In the genomic region with DNA sequence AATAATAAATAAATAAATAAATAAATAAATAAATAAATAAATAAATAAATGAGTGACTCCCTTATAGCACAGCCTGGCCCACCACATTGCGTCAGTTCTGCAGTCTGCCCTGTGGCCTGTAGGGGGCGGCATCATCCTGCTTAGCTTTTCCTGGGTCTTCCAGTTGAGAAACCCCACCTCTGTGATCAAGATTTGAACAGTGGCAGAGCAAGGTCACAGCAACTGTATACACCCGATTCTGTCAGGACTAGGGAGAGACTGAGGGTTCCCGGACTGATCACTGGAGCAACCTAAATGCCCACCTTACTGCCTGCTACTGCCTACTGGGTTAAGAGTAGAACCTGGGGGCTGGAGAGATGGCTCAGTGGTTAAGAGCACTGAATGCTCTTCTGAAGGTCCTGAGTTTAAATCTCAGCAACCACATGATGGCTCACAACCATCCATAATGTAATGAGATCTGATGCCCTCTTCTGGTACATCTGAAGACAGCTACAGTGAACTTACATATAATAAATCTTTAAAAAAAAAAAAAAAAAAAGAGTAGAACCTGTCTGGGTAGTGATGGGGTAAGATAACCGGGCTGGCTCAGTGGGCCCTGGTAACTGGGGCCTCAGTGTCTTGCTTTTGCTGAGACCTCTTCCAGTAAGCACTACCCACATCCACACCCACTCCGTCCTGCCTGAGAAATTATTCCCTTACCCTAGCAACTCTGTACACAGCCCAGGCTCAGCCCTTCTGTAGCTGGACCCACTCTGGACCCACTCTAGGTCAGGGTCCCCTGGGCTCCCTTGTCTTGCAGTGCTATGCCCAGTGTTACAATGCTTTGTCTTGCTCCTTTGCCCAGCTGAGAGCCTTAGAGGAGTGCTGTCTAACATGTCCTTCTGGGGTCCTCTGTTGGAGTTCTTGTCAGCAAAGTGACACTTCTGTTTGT, we compare ENCODE assay signal across 9 mouse cellular contexts. TPM values are rescaled to one million over a fixed set of nuclear protein-coding genes. Genes with fewer than 3 reads are reported as not detected.
DNase-seq lines count a peak whose midpoint lies in the region; ATAC-seq and TF ChIP-seq lines count a peak whose summit lies in the region.
"Had no signal": no experiment of that assay in that cellular context is flagged by ENCODE, and none has a peak within 500 bp of the region (broad histone marks: within the 10 kb centered on the region; RNA-seq: fewer than 3 reads in every experiment).

No protein-coding gene starts in this region.

- TF ChIP-seq POLR2A in testis, adult 2 months (IDR thresholded peaks at IDR 0.05; ENCODE audit: control insufficient read depth, low read depth, low read length): no peak

- H3K9ac ChIP-seq in heart, embryonic 15.5 days: no peak overlapping the region
- H3K9ac ChIP-seq in liver, embryonic 12.5 days: no peak overlapping the region
- H3K9ac ChIP-seq in neural tube, embryonic 14.5 days (replicated peaks; ENCODE audit: low read depth, low read length): no peak overlapping the region
- H3K9ac ChIP-seq: heart, embryonic 13.5 days had no signal

- 39% methylated on average over 6 of the region's 6 CpGs for WGBS in embryonic facial prominence, embryonic 10.5 days
- 40% methylated on average over 6 of the region's 6 CpGs for WGBS in heart, embryonic 15.5 days
- WGBS in liver, embryonic 12.5 days (ENCODE audit: insufficient replicate concordance): 28% methylated on average over 6 of the region's 6 CpGs
- 40% methylated on average over 6 of the region's 6 CpGs for WGBS in neural tube, embryonic 14.5 days

- H3K36me3 ChIP-seq in embryonic facial prominence, embryonic 10.5 days (replicated peaks): no peaks in the 10 kb centered on the region
- H3K36me3 ChIP-seq in heart, embryonic 15.5 days: no peaks in the 10 kb centered on the region
- H3K36me3 ChIP-seq in liver, embryonic 12.5 days: no peaks in the 10 kb centered on the region
- no peaks in the 10 kb centered on the region for H3K36me3 ChIP-seq in neural tube, embryonic 14.5 days (ENCODE audit: control insufficient read depth, insufficient read depth, low read length)
- no peaks in the 10 kb centered on the region for H3K36me3 ChIP-seq in testis, adult 2 months (ENCODE audit: control insufficient read depth, insufficient read depth, low read length)
- H3K36me3 ChIP-seq: heart, embryonic 13.5 days had no signal

- H3K4me2 ChIP-seq in heart, embryonic 15.5 days: no peak overlapping the region
- H3K4me2 ChIP-seq in liver, embryonic 12.5 days: no peak overlapping the region
- no peak overlapping the region for H3K4me2 ChIP-seq in neural tube, embryonic 14.5 days (ENCODE audit: low read depth, low read length)
- H3K4me2 ChIP-seq: heart, embryonic 13.5 days had no signal

- H3K4me3 ChIP-seq in embryonic facial prominence, embryonic 10.5 days: no peak overlapping the region
- no peak overlapping the region for H3K4me3 ChIP-seq in heart, embryonic 15.5 days
- H3K4me3 ChIP-seq in liver, embryonic 12.5 days: no peak overlapping the region
- H3K4me3 ChIP-seq in neural tube, embryonic 14.5 days (ENCODE audit: low read depth, low read length): no peak overlapping the region
- H3K4me3 ChIP-seq in testis, adult 2 months (ENCODE audit: control insufficient read depth, low read depth, low read length): no peak overlapping the region
- H3K4me3 ChIP-seq: heart, embryonic 13.5 days had no signal

- H3K9me3 ChIP-seq in embryonic facial prominence, embryonic 10.5 days: no peaks in the 10 kb centered on the region
- H3K9me3 ChIP-seq in heart, embryonic 15.5 days (replicated peaks): no peaks in the 10 kb centered on the region
- H3K9me3 ChIP-seq in liver, embryonic 12.5 days (replicated peaks): no peaks in the 10 kb centered on the region
- no peaks in the 10 kb centered on the region for H3K9me3 ChIP-seq in neural tube, embryonic 14.5 days (ENCODE audit: control insufficient read depth, low read length)
- H3K9me3 ChIP-seq: heart, embryonic 13.5 days had no signal

- peak; percentile 43; the same call in 1 of the 2 replicates for ATAC-seq in heart, embryonic 15.5 days (replicated peaks; ENCODE audit: insufficient number of reproducible peaks, insufficient read depth, low FRiP score, low read depth)
- peak; percentile 59 for ATAC-seq in liver, embryonic 12.5 days
- peak; percentile 61; the same call in 1 of the 2 replicates for ATAC-seq in neural tube, embryonic 14.5 days (ENCODE audit: low read depth)

- peak; percentile 82; the same call in 1 of the 2 replicates for TF ChIP-seq CTCF in testis, adult 2 months (IDR thresholded peaks at IDR 0.05; ENCODE audit: control insufficient read depth, insufficient read depth, insufficient replicate concordance, low read depth, low read length)

- no peaks in the 10 kb centered on the region for H3K4me1 ChIP-seq in embryonic facial prominence, embryonic 10.5 days
- no peaks in the 10 kb centered on the region for H3K4me1 ChIP-seq in heart, embryonic 15.5 days (replicated peaks)
- H3K4me1 ChIP-seq in liver, embryonic 12.5 days: peaks cover 2% of the 10 kb centered on the region; the same call in 1 of the 2 replicates
- H3K4me1 ChIP-seq in neural tube, embryonic 14.5 days (ENCODE audit: control insufficient read depth, insufficient read depth, low read length): no peaks in the 10 kb centered on the region
- no peaks in the 10 kb centered on the region for H3K4me1 ChIP-seq in testis, adult 2 months (ENCODE audit: control insufficient read depth, insufficient read depth, low read length)
- H3K4me1 ChIP-seq: heart, embryonic 13.5 days had no signal

- no peak overlapping the region for H3K27ac ChIP-seq in embryonic facial prominence, embryonic 10.5 days (replicated peaks)
- H3K27ac ChIP-seq in heart, embryonic 15.5 days: no peak overlapping the region
- no peak overlapping the region for H3K27ac ChIP-seq in liver, embryonic 12.5 days
- no peak overlapping the region for H3K27ac ChIP-seq in neural tube, embryonic 14.5 days (ENCODE audit: low read depth, low read length)
- no peak overlapping the region for H3K27ac ChIP-seq in testis, adult 2 months (ENCODE audit: control insufficient read depth, insufficient read depth, low read depth, low read length)
- H3K27ac ChIP-seq: heart, embryonic 13.5 days had no signal

- 0 out of 2 replicates have a peak, but pooled peaks cover 3% of the 10 kb centered on the region for H3K27me3 ChIP-seq in embryonic facial prominence, embryonic 10.5 days (replicated peaks; ENCODE audit: low read depth, poor library complexity, severe bottlenecking)
- H3K27me3 ChIP-seq in heart, embryonic 15.5 days: no peaks in the 10 kb centered on the region
- no peaks in the 10 kb centered on the region for H3K27me3 ChIP-seq in liver, embryonic 12.5 days (replicated peaks)
- no peaks in the 10 kb centered on the region for H3K27me3 ChIP-seq in neural tube, embryonic 14.5 days (ENCODE audit: control insufficient read depth, insufficient read depth, low read length)
- no peaks in the 10 kb centered on the region for H3K27me3 ChIP-seq in testis, adult 2 months (ENCODE audit: control insufficient read depth, insufficient read depth, low read length)
- H3K27me3 ChIP-seq: heart, embryonic 13.5 days had no signal

- peak; percentile 70 for DNase-seq in CD4-positive helper T cell, adult 2 months (ENCODE audit: low read depth, low spot score)
- peak; percentile 71 to 83 for DNase-seq in adrenal gland, adult 18-20 months (ENCODE audit: low spot score in 2 of 2)
- DNase-seq in embryonic facial prominence, embryonic 10.5 days (ENCODE audit: low spot score): peak; percentile 87
- peak; percentile 83 for DNase-seq in kidney, postnatal 14 days

RNA-seq across cellular contexts. Expression of a gene that starts 8.3 kb away (rescaled TPM):
- total RNA-seq in adrenal gland, adult 18-20 months (2021): 10 to 100 TPM; 32.5 to 43.3 TPM
- 46.4 and 46.5 TPM in 2 replicates for polyA plus RNA-seq in embryonic facial prominence, embryonic 10.5 days (2016; fragmentation: Nextera tagmentation; extraction: Ambion mirVana)
- polyA plus RNA-seq in heart, embryonic 15.5 days (2015; fragmentation: Nextera tagmentation; extraction: Ambion mirVana): 15.9 and 26.6 TPM in 2 replicates
- polyA plus RNA-seq in liver, embryonic 12.5 days (2016; fragmentation: Nextera tagmentation; extraction: Ambion mirVana): 16.4 and 16.5 TPM in 2 replicates
- polyA plus RNA-seq in neural tube, embryonic 14.5 days (2014; fragmentation: Nextera tagmentation; extraction: Ambion mirVana): 33.4 and 37.6 TPM in 2 replicates
- polyA plus RNA-seq in testis, adult 2 months (2012; rRNA removed): 319 and 328 TPM in 2 replicates

RNA-seq across cellular contexts. Expression of a gene that starts 13.4 kb away (rescaled TPM):
- 100 to 1,000 TPM; 102 to 103 TPM for total RNA-seq in adrenal gland, adult 18-20 months (2021)
- 5.5 and 5.6 TPM in 2 replicates for polyA plus RNA-seq in embryonic facial prominence, embryonic 10.5 days (2016; fragmentation: Nextera tagmentation; extraction: Ambion mirVana)
- polyA plus RNA-seq in heart, embryonic 15.5 days (2015; fragmentation: Nextera tagmentation; extraction: Ambion mirVana): 3.0 and 4.3 TPM in 2 replicates
- polyA plus RNA-seq in liver, embryonic 12.5 days (2016; fragmentation: Nextera tagmentation; extraction: Ambion mirVana): 2.7 TPM in 2 replicates
- 0.98 and 1.3 TPM in 2 replicates for polyA plus RNA-seq in neural tube, embryonic 14.5 days (2014; fragmentation: Nextera tagmentation; extraction: Ambion mirVana)
- polyA plus RNA-seq in testis, adult 2 months (2012; rRNA removed): 24.9 and 25.3 TPM in 2 replicates
